Comparison of ENCODE assay signal across 9 mouse cellular contexts in the genomic region with DNA sequence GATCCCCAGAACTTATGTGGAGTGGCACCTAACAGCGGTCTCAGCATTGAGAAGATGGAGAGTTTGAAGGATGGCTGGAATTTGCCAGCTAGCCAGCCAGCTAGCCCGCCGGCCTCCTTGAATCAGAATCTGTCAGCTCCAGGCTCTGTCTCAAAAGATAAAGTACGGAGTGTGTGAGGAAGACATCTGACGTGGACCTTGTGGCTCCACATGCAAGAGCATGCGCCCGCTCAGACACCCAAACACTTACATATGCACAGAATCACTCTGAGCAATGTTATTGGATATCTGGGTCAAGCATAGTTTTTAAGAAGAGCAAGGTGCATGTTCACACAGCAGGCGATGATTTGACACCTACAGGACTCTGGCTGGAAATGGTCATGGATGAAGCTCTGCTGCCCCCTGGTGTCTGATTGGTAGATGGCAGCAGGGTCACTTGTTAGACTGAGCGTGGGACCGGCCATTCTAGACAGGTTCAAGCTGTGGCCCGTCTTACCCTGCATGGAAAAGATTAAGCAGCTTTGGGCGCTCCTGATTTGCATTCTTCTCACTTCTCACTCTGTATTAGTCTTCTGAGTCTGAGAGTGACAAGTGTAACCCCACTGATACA. TPM values are rescaled to one million over a fixed set of nuclear protein-coding genes. Genes with fewer than 3 reads are reported as not detected.
DNase-seq lines count a peak whose midpoint lies in the region; ATAC-seq and TF ChIP-seq lines count a peak whose summit lies in the region.
"Had no signal": no experiment of that assay in that cellular context is flagged by ENCODE, and none has a peak within 500 bp of the region (broad histone marks: within the 10 kb centered on the region; RNA-seq: fewer than 3 reads in every experiment).

No protein-coding gene starts in this region.

- no peak for ATAC-seq in G1E (ENCODE audit: extremely low read depth, insufficient number of reproducible peaks, low FRiP score, poor library complexity, severe bottlenecking)
- ATAC-seq in forebrain, embryonic 16.5 days, result peak; percentile 79

- H3K27ac ChIP-seq in forebrain, embryonic 16.5 days (ENCODE audit: low read length), result no peak overlapping the region
- H3K27ac ChIP-seq in hindbrain, embryonic 10.5 days, result no peak overlapping the region
- H3K27ac ChIP-seq: liver, embryonic 15.5 days had no signal

- H3K9me3 ChIP-seq in G1E (replicated peaks), result no peaks in the 10 kb centered on the region
- H3K9me3 ChIP-seq in forebrain, embryonic 16.5 days (ENCODE audit: control insufficient read depth, low read length), result no peaks in the 10 kb centered on the region
- H3K9me3 ChIP-seq in hindbrain, embryonic 10.5 days, result no peaks in the 10 kb centered on the region
- H3K9me3 ChIP-seq: liver, embryonic 15.5 days had no signal

- no peaks in the 10 kb centered on the region for H3K4me1 ChIP-seq in G1E (ENCODE audit: insufficient read depth, low read depth, low read length)
- no peaks in the 10 kb centered on the region for H3K4me1 ChIP-seq in forebrain, embryonic 16.5 days (replicated peaks; ENCODE audit: control insufficient read depth, insufficient read depth, low read length)
- H3K4me1 ChIP-seq in hindbrain, embryonic 10.5 days (replicated peaks), result no peaks in the 10 kb centered on the region
- H3K4me1 ChIP-seq: liver, embryonic 15.5 days had no signal

- no peaks in the 10 kb centered on the region for H3K27me3 ChIP-seq in G1E (ENCODE audit: insufficient read depth, low read length)
- no peaks in the 10 kb centered on the region for H3K27me3 ChIP-seq in forebrain, embryonic 16.5 days (replicated peaks; ENCODE audit: control insufficient read depth, insufficient read depth, low read length)
- no peaks in the 10 kb centered on the region for H3K27me3 ChIP-seq in hindbrain, embryonic 10.5 days (ENCODE audit: insufficient read depth, poor library complexity, severe bottlenecking)
- H3K27me3 ChIP-seq: liver, embryonic 15.5 days had no signal

- no peaks in the 10 kb centered on the region for H3K36me3 ChIP-seq in G1E (replicated peaks)
- peaks cover 2% of the 10 kb centered on the region; the same call in 1 of the 2 replicates for H3K36me3 ChIP-seq in forebrain, embryonic 16.5 days (ENCODE audit: control insufficient read depth, insufficient read depth)
- H3K36me3 ChIP-seq in hindbrain, embryonic 10.5 days, result peaks cover 31% of the 10 kb centered on the region
- H3K36me3 ChIP-seq: liver, embryonic 15.5 days had no signal

- TF ChIP-seq CTCF in G1E (IDR thresholded peaks at IDR 0.05; ENCODE audit: low read depth, low read length), result peak; percentile 82

- H3K9ac ChIP-seq in forebrain, embryonic 16.5 days (replicated peaks; ENCODE audit: low read depth, low read length), result no peak overlapping the region
- H3K9ac ChIP-seq: liver, embryonic 15.5 days had no signal

- 46% methylated on average over 12 of the region's 12 CpGs for WGBS in forebrain, embryonic 16.5 days
- 47% methylated on average over 12 of the region's 12 CpGs for WGBS in hindbrain, embryonic 10.5 days

- H3K4me2 ChIP-seq in forebrain, embryonic 16.5 days (ENCODE audit: low read length), result no peak overlapping the region
- H3K4me2 ChIP-seq: liver, embryonic 15.5 days had no signal

- H3K4me3 ChIP-seq in G1E (ENCODE audit: low read depth, low read length), result no peak overlapping the region
- no peak overlapping the region for H3K4me3 ChIP-seq in forebrain, embryonic 16.5 days (replicated peaks; ENCODE audit: low read length)
- no peak overlapping the region for H3K4me3 ChIP-seq in hindbrain, embryonic 10.5 days
- H3K4me3 ChIP-seq: liver, embryonic 15.5 days had no signal

- peak; percentile 38 for DNase-seq in G1E (ENCODE audit: low spot score)
- DNase-seq in cerebellum, adult 11 months, result peak; percentile 86
- DNase-seq in hindbrain, embryonic 10.5 days (ENCODE audit: low spot score), result peak; percentile 84
- peak; percentile 93 for DNase-seq in layer of hippocampus, adult 9-10 months (ENCODE audit: low spot score)
- DNase-seq in lung, postnatal 14 days, result peak; percentile 90
- DNase-seq in retina, postnatal 1 day, result peak; percentile 86
- peak; percentile 91 for DNase-seq in thymus, postnatal 4 days

RNA-seq across cellular contexts. Expression of gene Fxyd2, which starts 11.0 kb away (rescaled TPM):
- total RNA-seq in G1E (2014; fragmentation: Nextera tagmentation) (not detected in 2 replicates), G1E (2017) (0.38 TPM in 1 of 2 replicates, not detected in the other)
- not detected in 2 replicates for polyA plus RNA-seq in G1E (2012)
- polyA plus RNA-seq in forebrain, embryonic 16.5 days (2015; fragmentation: Nextera tagmentation; extraction: Ambion mirVana), result 6.6 and 8.7 TPM in 2 replicates
- polyA plus RNA-seq in hindbrain, embryonic 10.5 days (2016; fragmentation: Nextera tagmentation; extraction: Ambion mirVana), result 0.93 and 1.1 TPM in 2 replicates

RNA-seq across cellular contexts. Expression of gene Fxyd6, which starts 18.5 kb away (rescaled TPM):
- total RNA-seq in G1E (2014; fragmentation: Nextera tagmentation) (not detected in 2 replicates), G1E (2017) (0.06 and 0.16 TPM in 2 replicates)
- polyA plus RNA-seq in G1E (2012), result not detected in 2 replicates
- 481 and 559 TPM in 2 replicates for polyA plus RNA-seq in forebrain, embryonic 16.5 days (2015; fragmentation: Nextera tagmentation; extraction: Ambion mirVana)
- polyA plus RNA-seq in hindbrain, embryonic 10.5 days (2016; fragmentation: Nextera tagmentation; extraction: Ambion mirVana), result 155 and 167 TPM in 2 replicates

RNA-seq across cellular contexts. Expression of gene Dscaml1, which starts 37.9 kb away (rescaled TPM):
- total RNA-seq in G1E (2014; fragmentation: Nextera tagmentation) (not detected in 2 replicates), G1E (2017) (under 0.01 and 0.22 TPM in 2 replicates)
- polyA plus RNA-seq in G1E (2012), result not detected in 2 replicates
- polyA plus RNA-seq in forebrain, embryonic 16.5 days (2015; fragmentation: Nextera tagmentation; extraction: Ambion mirVana), result 27.9 and 28.0 TPM in 2 replicates
- polyA plus RNA-seq in hindbrain, embryonic 10.5 days (2016; fragmentation: Nextera tagmentation; extraction: Ambion mirVana), result 0.78 and 0.92 TPM in 2 replicates

Comparison
In these comparisons a context has a peak if more than half of its experiments do, and no peak if none do; other contexts are left out.
1. DNase-seq: peak in every context shown above with its lines; median percentile 93 in layer of hippocampus, adult 9-10 months; 91 in thymus, postnatal 4 days; 90 in lung, postnatal 14 days; 86 in cerebellum, adult 11 months; 86 in retina, postnatal 1 day; 84 in hindbrain, embryonic 10.5 days; 38 in G1E.
2. RNA of gene Fxyd6, which starts 18.5 kb away (polyA plus RNA-seq): 481 to 559 TPM in forebrain, embryonic 16.5 days and 155 to 167 TPM in hindbrain, embryonic 10.5 days; not detected in G1E; every median in the first group is over 100 times any median in the second.
3. RNA of gene Dscaml1, which starts 37.9 kb away (polyA plus RNA-seq): 27.9 to 28.0 TPM in forebrain, embryonic 16.5 days; 0.78 to 0.92 TPM in hindbrain, embryonic 10.5 days and not detected in G1E; every median in the first group is over 10 times any median in the second.